Mouse (Mus musculus): Measurements from ENCODE around the gene Olfr458.
"Not testable (repeated sequence)": the region's sequence is repeated elsewhere in the genome, so short reads cannot be mapped to it uniquely, and the experiment has no call there.

Olfr458 gene

GRCm38 (mm10) chr6:42465096-42465495, at the start of gene Olfr458:
Gene Olfr458 (minus strand): TSS chr6:42465196.
- no peak for DNase-seq (ENCODE audit: low spot score in 2 of 2)

DNA sequence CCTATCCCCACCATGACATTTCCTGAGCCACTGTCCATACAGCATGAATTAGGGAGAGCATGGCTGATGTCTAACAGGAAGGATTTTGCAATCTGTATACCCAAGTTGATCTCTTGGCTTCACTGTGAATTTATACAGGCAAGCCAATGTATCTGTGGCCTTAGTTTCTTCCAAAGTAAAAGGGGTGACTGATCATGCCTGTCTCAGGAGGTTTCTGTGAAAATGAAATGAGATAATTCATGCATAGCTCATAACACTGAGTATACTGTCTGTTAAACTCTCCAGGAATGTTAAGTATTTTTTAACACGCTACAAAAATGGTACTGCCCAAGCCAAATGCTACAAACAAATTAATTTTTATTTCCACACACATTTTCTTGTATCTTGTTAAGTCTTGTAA, 48.5 kb upstream of the Olfr458 start:
- no peak for DNase-seq (ENCODE audit: low spot score in 2 of 2)

GRCm38 (mm10) chr6:42509311-42509710, 44.3 kb upstream of the Olfr458 start:
- DNase-seq (ENCODE audit: low spot score in 2 of 2) = no peak

- DNase-seq (ENCODE audit: low spot score in 2 of 2) = no peak
Measured at GRCm38 (mm10) chr6:42503478-42503877, 38.5 kb upstream of the Olfr458 start.

DNA sequence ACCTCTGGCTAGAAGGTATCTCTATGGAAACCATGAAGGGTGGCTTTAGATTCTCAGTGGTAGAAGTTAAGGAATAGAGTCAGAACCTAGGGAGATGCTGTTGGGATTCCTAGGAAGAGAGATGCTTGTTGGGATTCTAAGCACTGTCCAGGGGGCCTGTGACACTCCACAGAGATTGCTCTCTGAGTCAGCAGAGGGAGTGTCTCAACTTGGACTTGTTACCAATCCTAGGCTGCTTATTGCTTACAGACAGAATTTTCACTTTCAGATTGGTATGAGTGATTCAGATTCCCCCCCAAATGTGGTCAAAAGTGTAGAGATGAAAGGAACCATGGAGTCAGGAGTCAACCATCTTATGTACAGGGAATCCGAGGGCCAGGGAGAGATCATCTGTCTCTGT, 24.7 kb upstream of the Olfr458 start:
- no peak for DNase-seq (ENCODE audit: low spot score in 2 of 2)

GRCm38 (mm10) chr6:42487114-42487513, 22.1 kb upstream of the Olfr458 start, which contains the start of gene Olfr456:
Gene Olfr456 (minus strand): TSS chr6:42487214.
- DNase-seq (ENCODE audit: low spot score in 2 of 2) = no peak

DNA sequence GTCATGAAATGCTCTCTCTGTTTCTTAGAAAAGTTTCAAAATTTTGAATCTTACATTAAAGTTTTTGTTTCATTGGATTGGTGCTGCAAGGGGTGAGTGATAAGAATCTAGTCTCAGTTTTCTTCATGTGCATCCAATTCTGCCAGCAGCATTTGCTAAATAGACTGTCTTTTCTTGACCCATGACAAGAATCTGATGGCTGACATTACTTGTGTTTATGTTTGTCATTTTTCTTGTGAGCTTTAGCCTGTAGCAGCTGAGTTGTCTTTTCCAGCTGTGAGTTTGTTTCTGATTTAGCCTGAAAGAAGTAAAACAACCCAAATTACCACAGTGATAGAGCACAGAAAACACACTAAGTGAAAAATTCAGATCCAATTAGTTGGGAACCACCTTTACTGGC, 19.6 kb upstream of the Olfr458 start:
- DNase-seq (ENCODE audit: low spot score in 2 of 2) = no peak

GRCm38 (mm10) chr6:42476235-42476634, 11.2 kb upstream of the Olfr458 start, which contains the start of gene Olfr457:
Gene Olfr457 (minus strand): TSS chr6:42476335.
- no peak for DNase-seq (ENCODE audit: low spot score in 2 of 2)

DNA sequence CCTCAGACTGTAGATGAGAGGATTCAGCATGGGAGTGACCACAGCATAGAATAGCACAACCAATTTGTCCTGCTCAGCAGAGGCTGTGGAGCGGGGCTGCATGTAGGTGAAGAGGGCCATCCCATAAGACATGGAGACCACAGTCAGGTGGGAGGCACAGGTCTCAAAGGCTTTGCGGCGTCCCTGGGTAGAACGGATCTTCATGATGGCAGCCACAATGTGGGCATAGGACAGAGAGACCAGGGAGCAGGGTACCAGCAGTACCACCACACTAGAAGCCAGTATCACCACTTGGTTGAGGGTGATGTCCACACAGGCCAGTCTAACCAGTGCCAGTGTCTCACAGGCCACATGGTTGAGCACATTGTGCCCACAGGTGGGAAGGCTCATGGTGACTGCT, 6.3 kb upstream of the Olfr458 start:
- DNase-seq (ENCODE audit: low spot score in 2 of 2) = not testable (repeated sequence)

- DNase-seq (ENCODE audit: low spot score in 2 of 2) = no peak
Measured at GRCm38 (mm10) chr6:42470542-42470941, 5.5 kb upstream of the Olfr458 start.

GRCm38 (mm10) chr6:42447381-42447780, 17.6 kb downstream of the Olfr458 start:
- DNase-seq (ENCODE audit: low spot score in 2 of 2) = no peak

- DNase-seq (ENCODE audit: low spot score in 2 of 2) = no peak
Measured at GRCm38 (mm10) chr6:42444491-42444890, 20.5 kb downstream of the Olfr458 start.

- no peak for DNase-seq (ENCODE audit: low spot score in 2 of 2)
Measured at GRCm38 (mm10) chr6:42441395-42441794, 23.6 kb downstream of the Olfr458 start.

DNA sequence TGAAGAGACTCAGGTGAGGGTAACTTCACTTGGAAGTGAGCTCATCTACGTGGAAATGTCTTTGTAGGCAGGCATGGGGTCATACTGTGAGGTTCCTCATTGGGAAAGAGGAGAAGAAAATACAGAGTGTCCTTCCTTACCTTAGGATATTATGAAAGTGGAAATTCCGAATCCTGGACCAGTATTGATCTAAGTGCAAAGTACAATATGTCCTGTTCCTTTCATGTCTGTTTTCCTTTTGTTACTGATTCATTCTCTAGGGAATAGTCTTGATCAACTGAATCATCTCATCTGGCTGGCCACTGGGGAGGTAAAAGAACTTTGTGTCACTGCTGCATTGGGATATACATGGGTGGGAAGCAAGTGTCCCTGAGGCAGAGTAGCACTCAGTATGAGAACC, 29.5 kb downstream of the Olfr458 start:
- DNase-seq (ENCODE audit: low spot score in 2 of 2) = no peak

DNA sequence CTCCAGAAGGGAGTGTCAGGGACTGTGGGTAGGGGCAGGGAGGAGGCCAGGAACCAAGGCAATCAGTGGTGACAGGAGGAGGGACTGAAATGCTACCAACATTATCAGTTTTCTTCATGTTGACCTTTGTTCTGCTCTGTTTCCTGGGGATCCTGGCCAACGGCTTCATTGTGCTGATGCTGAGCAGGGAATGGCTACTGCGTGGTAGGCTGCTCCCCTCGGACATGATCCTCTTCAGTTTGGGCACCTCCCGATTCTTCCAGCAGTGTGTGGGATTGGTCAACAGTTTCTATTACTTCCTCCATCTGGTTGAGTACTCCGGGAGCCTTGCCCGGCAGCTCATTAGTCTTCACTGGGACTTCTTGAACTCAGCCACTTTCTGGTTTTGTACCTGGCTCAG, 30.6 kb downstream of the Olfr458 start, which contains the start of gene Tas2r126:
Gene Tas2r126 (plus strand): TSS at position 90 of the 400 bp plus-strand sequence.
- DNase-seq (ENCODE audit: low spot score in 2 of 2) = no peak

DNA sequence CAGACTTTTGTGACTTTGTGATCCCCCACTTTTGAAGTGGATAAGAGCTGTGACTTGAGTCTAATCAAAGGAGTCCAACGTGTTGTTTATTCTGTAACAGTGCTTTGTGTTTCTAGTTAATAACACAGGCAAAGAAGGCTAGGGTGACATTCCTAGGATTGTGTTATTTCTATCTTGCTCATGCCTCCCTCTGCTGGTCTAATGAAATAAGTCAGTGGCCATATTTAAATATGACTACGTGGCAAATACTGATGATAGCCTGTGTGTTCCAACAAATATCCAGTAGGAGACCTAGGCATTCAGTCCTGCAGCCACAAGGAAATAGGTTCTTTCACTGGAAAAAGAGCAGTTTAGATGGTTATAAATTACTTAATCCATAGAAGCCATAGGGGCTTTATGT, 31.4 kb downstream of the Olfr458 start:
- no peak for DNase-seq (ENCODE audit: low spot score in 2 of 2)

DNA sequence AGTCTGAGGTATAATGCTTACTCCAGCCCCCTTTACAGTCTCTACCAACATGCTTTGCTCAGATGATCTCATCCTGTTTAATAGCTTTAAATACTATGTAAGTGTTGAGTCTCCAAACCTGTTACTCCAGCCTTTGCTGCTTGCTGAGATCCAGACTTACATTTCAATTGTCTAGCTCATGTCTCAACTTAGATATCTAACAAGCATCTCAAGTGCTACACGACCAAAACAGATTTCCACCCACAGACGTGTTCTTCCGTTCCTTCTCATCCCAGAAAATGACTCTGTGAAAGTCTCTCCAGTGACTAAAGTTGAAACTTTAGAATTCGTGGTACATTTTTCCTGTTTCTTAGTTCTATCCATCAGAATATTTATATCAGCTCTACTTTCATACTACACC, 38.7 kb downstream of the Olfr458 start:
- DNase-seq (ENCODE audit: low spot score in 2 of 2) = no peak

DNA sequence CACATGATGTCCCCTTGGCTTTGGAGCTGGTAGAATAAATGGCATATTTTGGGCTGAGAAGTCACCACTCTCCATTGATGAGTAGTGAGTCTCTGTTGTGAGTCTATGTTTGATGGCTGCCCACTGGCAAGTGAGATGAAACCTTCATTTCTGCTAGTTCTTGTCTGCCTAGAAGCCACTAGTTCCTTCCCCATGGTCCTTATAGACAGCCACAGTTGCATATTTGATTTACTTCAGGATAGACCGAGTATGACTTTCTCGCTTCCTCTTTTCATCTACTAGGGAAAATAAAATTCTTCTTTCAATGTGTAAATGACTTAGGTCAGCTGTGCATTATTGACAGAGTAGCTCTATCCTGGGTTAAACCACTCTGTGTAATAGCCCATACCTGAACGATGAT, 40.5 kb downstream of the Olfr458 start:
- DNase-seq (ENCODE audit: low spot score in 2 of 2) = no peak

GRCm38 (mm10) chr6:42421439-42421838, 43.6 kb downstream of the Olfr458 start:
- DNase-seq (ENCODE audit: low spot score in 2 of 2) = no peak

GRCm38 (mm10) chr6:42419443-42419842, 45.6 kb downstream of the Olfr458 start:
- DNase-seq (ENCODE audit: low spot score in 2 of 2) = no peak

Data from frontal cortex, postnatal 25 days (tissue).